Mouse (Mus musculus) frontal cortex, adult 2 months (tissue): ENCODE data around the gene Olfr1123. TPM values are rescaled to one million over a fixed set of nuclear protein-coding genes. Genes with fewer than 3 reads are reported as not detected.
"Not testable (repeated sequence)": the region's sequence is repeated elsewhere in the genome, so short reads cannot be mapped to it uniquely, and the experiment has no call there.

Experiments
- DNase-seq, 2 experiments: peaks; one replicate each; pipeline ENCODE4 v3.0.0; 2022; ENCODE audit warnings: low spot score in 1 of 2; ENCODE audit errors: extremely low spot score in 1 of 2
- polyA plus RNA-seq: library from polyadenylated mRNA; depleted of rRNA; stranded (reverse); fragments of >200 nt; gene quantifications from 2 replicates; pipeline ENCODE4 v1.2.3, GENCODE M21; 2012; rRNA removed

Gene Olfr1123
- not detected in 2 replicates for polyA plus RNA-seq

- no peak for DNase-seq
Observed at GRCm38 (mm10) chr2:87416335-87416734, at the start of gene Olfr1123. Gene Olfr1123 (plus strand): TSS chr2:87416635.

- DNase-seq: no peak
Observed at GRCm38 (mm10) chr2:87369595-87369994, 46.8 kb upstream of the Olfr1123 start, which contains the start of gene Olfr1121. Gene Olfr1121 (plus strand): TSS chr2:87369895.

- DNase-seq: no peak
Observed at GRCm38 (mm10) chr2:87371726-87372125, 44.7 kb upstream of the Olfr1123 start.

GRCm38 (mm10) chr2:87383935-87384334, 32.5 kb upstream of the Olfr1123 start:
- no peak for DNase-seq

GRCm38 (mm10) chr2:87385549-87385948, 30.9 kb upstream of the Olfr1123 start, which contains the start of gene Olfr1122:
Gene Olfr1122 (plus strand): TSS chr2:87385849.
- no peak for DNase-seq

GRCm38 (mm10) chr2:87393605-87394004, 22.8 kb upstream of the Olfr1123 start:
- not testable (repeated sequence) for DNase-seq

GRCm38 (mm10) chr2:87394686-87395085, 21.7 kb upstream of the Olfr1123 start:
- DNase-seq: peak in 1 of 2 experiments; percentile 51

- no peak for DNase-seq
Observed at GRCm38 (mm10) chr2:87429975-87430374, 13.5 kb downstream of the Olfr1123 start, which contains the start of gene Olfr1124. Gene Olfr1124 (plus strand): TSS chr2:87430275.

- no peak for DNase-seq
Observed at GRCm38 (mm10) chr2:87437731-87438130, 21.3 kb downstream of the Olfr1123 start.

GRCm38 (mm10) chr2:87453662-87454061, 37.2 kb downstream of the Olfr1123 start, which contains the start of gene Olfr1126:
Gene Olfr1126 (plus strand): TSS chr2:87453962.
- DNase-seq: no peak

- DNase-seq: no peak
Observed at GRCm38 (mm10) chr2:87461769-87462168, 45.3 kb downstream of the Olfr1123 start.

Other genes with a start within 250 kb of the Olfr1123 start
- not detected in 2 replicates for gene Olfr1112, start 228.8 kb upstream of the Olfr1123 start, polyA plus RNA-seq
- not detected in 2 replicates for gene Olfr1113, start 207.7 kb upstream of the Olfr1123 start, polyA plus RNA-seq
- gene Olfr1115, start 168.6 kb upstream of the Olfr1123 start, polyA plus RNA-seq: not detected in 2 replicates
- gene Olfr1116, start 149.1 kb upstream of the Olfr1123 start, polyA plus RNA-seq: not detected in 2 replicates
- gene Olfr1118, start 109.1 kb upstream of the Olfr1123 start, polyA plus RNA-seq: not detected in 2 replicates
- gene Olfr1120, start 61.8 kb upstream of the Olfr1123 start, polyA plus RNA-seq: not detected in 2 replicates
- not detected in 2 replicates for gene Olfr1121, start 46.7 kb upstream of the Olfr1123 start, polyA plus RNA-seq
- not detected in 2 replicates for gene Olfr1122, start 30.8 kb upstream of the Olfr1123 start, polyA plus RNA-seq
- gene Olfr1124, start 13.6 kb downstream of the Olfr1123 start, polyA plus RNA-seq: not detected in 2 replicates
- not detected in 2 replicates for gene Olfr1126, start 37.3 kb downstream of the Olfr1123 start, polyA plus RNA-seq
- not detected in 2 replicates for gene Pramel7, start 80.5 kb downstream of the Olfr1123 start, polyA plus RNA-seq
- not detected in 2 replicates for gene Pramel6, start 89.9 kb downstream of the Olfr1123 start, polyA plus RNA-seq
- not detected in 2 replicates for gene Olfr153, start 115.2 kb downstream of the Olfr1123 start, polyA plus RNA-seq
- gene Olfr1128, start 128.9 kb downstream of the Olfr1123 start, polyA plus RNA-seq: not detected in 2 replicates
- not detected in 2 replicates for gene Olfr1129, start 157.3 kb downstream of the Olfr1123 start, polyA plus RNA-seq
- not detected in 2 replicates for gene Olfr1130, start 189.6 kb downstream of the Olfr1123 start, polyA plus RNA-seq
- gene Olfr1131, start 210.5 kb downstream of the Olfr1123 start, polyA plus RNA-seq: not detected in 2 replicates
- gene Olfr1132, start 220.9 kb downstream of the Olfr1123 start, polyA plus RNA-seq: not detected in 2 replicates
- gene Olfr1133, start 230.7 kb downstream of the Olfr1123 start, polyA plus RNA-seq: not detected in 2 replicates
- gene Olfr1134, start 241.8 kb downstream of the Olfr1123 start, polyA plus RNA-seq: 0.11 TPM in 1 of 2 replicates, not detected in the other